In genomic region chr14:38594297-38594696, GRCm38 (mm10) we compare ENCODE assay signal across 17 mouse cellular contexts.
"Had no signal": no experiment of that assay in that cellular context is flagged by ENCODE, and none has a peak within 500 bp of the region (broad histone marks: within the 10 kb centered on the region; RNA-seq: fewer than 3 reads in every experiment).

No protein-coding gene starts in this region.

- H3K9ac ChIP-seq: liver, embryonic 15.5 days; liver, postnatal 0 days; lung, embryonic 15.5 days; midbrain, embryonic 13.5 days; neural tube, embryonic 12.5 days had no signal

- H3K27ac ChIP-seq: liver, embryonic 15.5 days; lung, embryonic 15.5 days; macrophage; midbrain, embryonic 13.5 days; neural tube, embryonic 12.5 days had no signal

- H3K36me3 ChIP-seq: liver, embryonic 15.5 days; lung, embryonic 15.5 days; midbrain, embryonic 13.5 days; neural tube, embryonic 12.5 days had no signal

- H3K4me3 ChIP-seq: liver, embryonic 15.5 days; lung, embryonic 15.5 days; megakaryocyte, embryonic 14.5 days; midbrain, embryonic 13.5 days; neural tube, embryonic 12.5 days had no signal

- ATAC-seq: liver, postnatal 0 days; lung, postnatal 0 days; midbrain, embryonic 13.5 days; midbrain, embryonic 16.5 days had no signal

- H3K4me1 ChIP-seq: liver, embryonic 15.5 days; lung, embryonic 15.5 days; midbrain, embryonic 13.5 days; neural tube, embryonic 12.5 days had no signal

- DNase-seq: liver, postnatal 0 days; lung, adult 2 months; lung, postnatal 14 days; lung, postnatal 36 days; right cerebral cortex, postnatal 14 days; thymus, adult 18-20 months; thymus, postnatal 14 days; thymus, postnatal 36 days had no signal

- H3K9me3 ChIP-seq: liver, embryonic 15.5 days; lung, embryonic 15.5 days; megakaryocyte, embryonic 14.5 days; midbrain, embryonic 13.5 days; neural tube, embryonic 12.5 days had no signal

- H3K4me2 ChIP-seq: liver, embryonic 15.5 days; lung, embryonic 15.5 days; midbrain, embryonic 11.5 days; midbrain, embryonic 13.5 days; neural tube, embryonic 12.5 days had no signal

- H3K27me3 ChIP-seq: liver, embryonic 15.5 days; lung, embryonic 15.5 days; megakaryocyte, embryonic 14.5 days; midbrain, embryonic 13.5 days; neural tube, embryonic 12.5 days had no signal
